Mouse (Mus musculus) hematopoietic stem cell, adult 5-6 weeks (primary cell): Measurements from ENCODE around the gene Olfr239. TPM values are rescaled to one million over a fixed set of nuclear protein-coding genes. Genes with fewer than 3 reads are reported as not detected.
"Not testable (repeated sequence)": the region's sequence is repeated elsewhere in the genome, so short reads cannot be mapped to it uniquely, and the experiment has no call there.

Source experiments
- ATAC-seq, 2 experiments: fragments of 125-278 bp in 1 of 2; replicated peaks in 1 of 2; 2 replicates each; pipeline ENCODE4 v1.8.0; 2016 to 2017; ENCODE audit warnings: inconsistent platforms in 2 of 2, mild to moderate bottlenecking in 2 of 2, moderate number of reproducible peaks in 2 of 2, low read depth in 1 of 2, moderate TSS enrichment in 1 of 2; ENCODE audit not compliant: low FRiP score in 2 of 2, poor library complexity in 2 of 2, severe bottlenecking in 2 of 2, insufficient read depth in 1 of 2, low TSS enrichment in 1 of 2
- total RNA-seq: library from RNA; stranded (forward); fragments of 172-1452, 232-1000 nt; gene quantifications from 2 replicates; pipeline ENCODE4 v1.2.3, GENCODE M21; 2017

Gene Olfr239
- total RNA-seq: not detected in 2 replicates

DNA sequence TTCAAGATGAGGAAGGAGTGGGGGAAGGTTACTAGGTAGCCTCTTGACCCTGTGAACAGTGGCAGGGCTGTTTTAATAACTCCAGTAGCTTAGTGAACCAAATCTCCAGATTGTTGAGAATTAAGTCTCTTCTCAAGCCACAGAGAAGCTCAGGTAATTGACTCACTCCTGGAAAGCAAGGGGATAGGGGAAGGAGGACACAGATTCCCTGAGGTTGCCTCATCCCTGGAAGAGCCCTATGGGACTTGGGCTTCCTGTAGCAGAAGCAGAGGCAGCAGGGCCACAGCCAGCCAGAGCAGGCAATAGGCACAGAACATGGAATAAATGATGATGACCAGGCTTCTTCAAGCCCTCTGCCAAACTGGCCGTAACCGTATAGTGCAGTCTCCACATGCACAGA, at the start of gene Olfr239:
TSS of gene Olfr239 (plus strand) at position 301 of the 400 bp plus-strand sequence.
- ATAC-seq: not testable (repeated sequence)

GRCm38 (mm10) chr17:33168147-33168546, 23.0 kb upstream of the Olfr239 start, which contains the start of gene Olfr55:
TSS of gene Olfr55 (plus strand) at chr17:33168447.
- ATAC-seq: not testable (repeated sequence)

GRCm38 (mm10) chr17:33221590-33221989, 30.5 kb downstream of the Olfr239 start, which contains the start of gene Olfr1564:
TSS of gene Olfr1564 (minus strand) at chr17:33221690.
- ATAC-seq: no peak

DNA sequence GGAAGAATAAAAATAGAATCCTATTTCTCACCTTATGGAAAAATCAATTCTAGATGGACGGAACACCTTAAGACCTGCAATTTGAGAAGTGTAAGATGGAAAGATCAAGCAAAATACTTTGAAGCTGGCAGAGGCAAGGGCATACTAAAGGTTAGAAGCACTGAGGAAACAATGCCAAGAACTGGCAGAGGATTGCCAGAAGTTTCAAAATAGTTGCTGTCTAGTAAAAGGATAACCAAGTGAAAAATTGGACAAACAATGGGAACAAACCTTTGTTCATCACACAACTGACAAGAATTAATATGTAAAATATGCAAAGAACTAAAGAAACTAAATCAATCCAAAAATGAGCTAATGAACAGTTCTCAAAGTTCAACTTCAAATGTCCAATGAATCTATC, 45.5 kb downstream of the Olfr239 start:
- ATAC-seq: not testable (repeated sequence)

Other genes starting within 250 kb of the Olfr239 start
- 5.9 and 17.1 TPM in 2 replicates for gene Cyp4f13, start 243.9 kb upstream of the Olfr239 start, total RNA-seq
- 20.1 and 23.3 TPM in 2 replicates for gene Zfp472, start 225.5 kb upstream of the Olfr239 start, total RNA-seq
- gene Zfp952, start 198.2 kb upstream of the Olfr239 start, total RNA-seq: 15.4 and 16.6 TPM in 2 replicates
- 12.8 and 17.8 TPM in 2 replicates for gene Zfp763, start 157.9 kb upstream of the Olfr239 start, total RNA-seq
- gene 4921501E09Rik, start 123.2 kb upstream of the Olfr239 start, total RNA-seq: not detected in 2 replicates
- gene Zfp563, start 102.0 kb upstream of the Olfr239 start, total RNA-seq: 6.4 and 6.9 TPM in 2 replicates
- not detected in 2 replicates for gene Morc2b, start 51.6 kb upstream of the Olfr239 start, total RNA-seq
- not detected in 2 replicates for gene Olfr55, start 22.9 kb upstream of the Olfr239 start, total RNA-seq
- gene Olfr1564, start 30.4 kb downstream of the Olfr239 start, total RNA-seq: not detected in 2 replicates
- 22.8 and 27.3 TPM in 2 replicates for gene Zfp955a, start 63.8 kb downstream of the Olfr239 start, total RNA-seq
- not detected in 2 replicates for gene Olfr63, start 73.4 kb downstream of the Olfr239 start, total RNA-seq
- gene Zfp955b, start 98.2 kb downstream of the Olfr239 start, total RNA-seq: 10.7 and 38.6 TPM in 2 replicates
- gene Zfp81, start 167.6 kb downstream of the Olfr239 start, total RNA-seq: 25.0 and 33.6 TPM in 2 replicates
- 15.0 and 63.8 TPM in 2 replicates for gene Zfp101, start 203.3 kb downstream of the Olfr239 start, total RNA-seq
- not detected in 2 replicates for gene Actl9, start 241.6 kb downstream of the Olfr239 start, total RNA-seq